Mouse (Mus musculus) urinary bladder, postnatal 36 days (tissue): ENCODE data around the gene Bend5.

Experiments
- DNase-seq, 2 experiments: peaks; one replicate each; pipeline ENCODE4 v3.0.0; 2022; ENCODE audit warnings: low spot score in 2 of 2, mixed read lengths in 1 of 2

The Bend5 gene

GRCm38 (mm10) chr4:111442435-111443238, 27.8 kb downstream of the Bend5 start:
- DNase-seq = peak in 1 of 2 experiments; percentile 10

- DNase-seq = no peak
These were observed 29.3 kb downstream of the Bend5 start for GRCm38 (mm10) chr4:111443906-111444615.

GRCm38 (mm10) chr4:111444616-111445160, 29.9 kb downstream of the Bend5 start:
- DNase-seq = no peak

GRCm38 (mm10) chr4:111447918-111448317, 33.1 kb downstream of the Bend5 start:
- no peak for DNase-seq

GRCm38 (mm10) chr4:111448586-111448985, 33.8 kb downstream of the Bend5 start:
- no peak for DNase-seq

GRCm38 (mm10) chr4:111449442-111450199, 34.8 kb downstream of the Bend5 start:
- DNase-seq = no peak

GRCm38 (mm10) chr4:111451283-111451918, 36.6 kb downstream of the Bend5 start:
- DNase-seq = no peak

- DNase-seq = no peak
These were observed 37.4 kb downstream of the Bend5 start for GRCm38 (mm10) chr4:111452192-111452591.

GRCm38 (mm10) chr4:111453275-111453674, 38.5 kb downstream of the Bend5 start:
- DNase-seq = no peak

GRCm38 (mm10) chr4:111455621-111456020, 40.8 kb downstream of the Bend5 start:
- no peak for DNase-seq

GRCm38 (mm10) chr4:111457568-111457967, 42.8 kb downstream of the Bend5 start:
- no peak for DNase-seq

- no peak for DNase-seq
These were observed 52.5 kb downstream of the Bend5 start for GRCm38 (mm10) chr4:111467293-111467773.

- DNase-seq = no peak
These were observed 53.0 kb downstream of the Bend5 start for GRCm38 (mm10) chr4:111467796-111468195.

GRCm38 (mm10) chr4:111469847-111470246, 55.0 kb downstream of the Bend5 start:
- no peak for DNase-seq

GRCm38 (mm10) chr4:111471726-111472125, 56.9 kb downstream of the Bend5 start:
- no peak for DNase-seq

- no peak for DNase-seq
These were observed 57.7 kb downstream of the Bend5 start for GRCm38 (mm10) chr4:111472511-111472910.

- DNase-seq = no peak
These were observed 58.2 kb downstream of the Bend5 start for GRCm38 (mm10) chr4:111473014-111473413.

- no peak for DNase-seq
These were observed 60.7 kb downstream of the Bend5 start for GRCm38 (mm10) chr4:111475374-111475971.

- DNase-seq = no peak
These were observed 62.7 kb downstream of the Bend5 start for GRCm38 (mm10) chr4:111477507-111477906.

GRCm38 (mm10) chr4:111483499-111483898, 68.7 kb downstream of the Bend5 start:
- no peak for DNase-seq

GRCm38 (mm10) chr4:111485189-111485588, 70.4 kb downstream of the Bend5 start:
- DNase-seq = no peak
